Mouse (Mus musculus) heart, adult 2 months (tissue): ENCODE data around the gene A2ml1. TPM values are rescaled to one million over a fixed set of nuclear protein-coding genes. Genes with fewer than 3 reads are reported as not detected.
"Not testable (repeated sequence)": the region's sequence is repeated elsewhere in the genome, so short reads cannot be mapped to it uniquely, and the experiment has no call there.

ENCODE experiments used
- DNase-seq, 2 experiments: peaks; one replicate each; pipeline ENCODE4 v3.0.0; 2021
- H3K27ac ChIP-seq: fragments of 200-600 bp; 2 replicates; pipeline ENCODE4 v1.8.1; 2022
- H3K27me3 ChIP-seq: fragments of 200-500 bp; 2 replicates; pipeline ENCODE4 v1.6.1; 2012; ENCODE audit warnings: mild to moderate bottlenecking, low read length, inconsistent platforms, mixed read lengths; ENCODE audit not compliant: control insufficient read depth, insufficient read depth
- H3K36me3 ChIP-seq: fragments of 200-500 bp; 2 replicates; pipeline ENCODE4 v1.6.1; 2012; ENCODE audit warnings: low read length, inconsistent platforms; ENCODE audit not compliant: control insufficient read depth, insufficient read depth
- H3K4me1 ChIP-seq: fragments of 200-500 bp; 2 replicates; pipeline ENCODE4 v1.6.1; 2011; ENCODE audit warnings: low read length; ENCODE audit not compliant: control insufficient read depth, insufficient read depth
- H3K4me3 ChIP-seq: fragments of 200-600 bp; 2 replicates; pipeline ENCODE4 v1.8.1; 2022
- H3K79me2 ChIP-seq: fragments of 200-500 bp; replicated peaks from 2 replicates; pipeline ENCODE4 v1.6.1; 2012; ENCODE audit warnings: mild to moderate bottlenecking, inconsistent platforms, low read length, moderate library complexity, mixed read lengths; ENCODE audit not compliant: control insufficient read depth, insufficient read depth
- H3K9ac ChIP-seq: fragments of 200-500 bp; 2 replicates; pipeline ENCODE4 v1.6.1; 2012; ENCODE audit warnings: low read depth, mild to moderate bottlenecking, control low read depth, inconsistent platforms, low read length, mixed read lengths
- CTCF ChIP-seq: fragments of 200-600 bp; IDR thresholded peaks from 2 replicates; pipeline ENCODE4 v1.8.1; 2022; ENCODE audit warnings: antibody characterized with exemption, mild to moderate bottlenecking, moderate library complexity
- EP300 ChIP-seq: fragments of 200-500 bp; IDR thresholded peaks from 2 replicates; pipeline ENCODE4 v1.6.1; 2011; ENCODE audit warnings: low read depth, low read length, control low read depth; ENCODE audit not compliant: insufficient read depth
- POLR2A ChIP-seq: fragments of 200-500 bp; IDR thresholded peaks from 2 replicates; pipeline ENCODE4 v1.6.1; 2011; ENCODE audit warnings: mild to moderate bottlenecking, low read depth, low read length, control low read depth; ENCODE audit not compliant: insufficient read depth
- WGBS: fragments of 180-500 bp; shearing (Covaris S2); methylation state at CpG from one replicate; pipeline ENCODE4 v1.1.7; 2018; 5-methylcytosine and 5-hydroxymethylcytosine counted together
- intact Hi-C: fragments of 180-260 bp; cut with DNase I; formaldehyde crosslinking; loops from one replicate; pipeline ENCODE4 v1.15.1; 2025
- long read RNA-seq: library from polyadenylated mRNA; stranded (forward); transcript quantifications from one replicate; pipeline ENCODE4 v2.0.0, GENCODE M21; 2021
- polyA plus RNA-seq: library from polyadenylated mRNA; depleted of rRNA; stranded (reverse); fragments of >200 nt; gene quantifications from 2 replicates; pipeline ENCODE4 v1.2.3, GENCODE M21; 2012; rRNA removed
- total RNA-seq, 2 experiments: library from RNA; stranded (reverse); gene quantifications; 2 replicates each; pipeline ENCODE4 v1.2.3; 2021

A2ml1 gene
- total RNA-seq (not detected), polyA plus RNA-seq (1.6 TPM in 1 of 2 replicates, not detected in the other)
- long read RNA-seq, result 0 reads

- no peaks in the 10 kb centered on the region for H3K4me1 ChIP-seq
- H3K27me3 ChIP-seq, result no peaks in the 10 kb centered on the region
- H3K36me3 ChIP-seq, result no peaks in the 10 kb centered on the region
- no peaks in the 10 kb centered on the region for H3K79me2 ChIP-seq
- WGBS, result 55% methylated on average over 11 of the region's 11 CpGs
- no peak for DNase-seq
- TF ChIP-seq EP300, result no peak
- TF ChIP-seq POLR2A, result no peak
- TF ChIP-seq CTCF, result no peak
- no peak within 1 kb of the TSS for H3K4me3 ChIP-seq
- no peak within 1 kb of the TSS for H3K27ac ChIP-seq
- intact Hi-C loops, result no loop called here
- H3K9ac ChIP-seq, result no peak within 1 kb of the TSS
These were observed at the start of gene A2ml1 for GRCm38 (mm10) chr6:128581508-128581907. A2ml1 (minus strand) TSS chr6:128581608.

- WGBS, result 45% methylated on average over 13 of the region's 13 CpGs
- H3K36me3 ChIP-seq, H3K4me3 ChIP-seq, H3K4me1 ChIP-seq, H3K27ac ChIP-seq, H3K9ac ChIP-seq, H3K79me2 ChIP-seq, H3K27me3 ChIP-seq: not testable (repeated sequence)
- peak; percentile 47 to 49 for DNase-seq
- TF ChIP-seq CTCF, result peak; percentile 76
- intact Hi-C loops, result loop anchor here (2.0 kb wide), 1 partner anchor 25 kb away; no protein-coding TSS in a partner anchor
These were observed 48.6 kb upstream of the A2ml1 start for GRCm38 (mm10) chr6:128629771-128630739.

- H3K79me2 ChIP-seq, H3K27ac ChIP-seq, intact Hi-C loops, H3K4me3 ChIP-seq, H3K9ac ChIP-seq, H3K27me3 ChIP-seq, H3K4me1 ChIP-seq, DNase-seq, H3K36me3 ChIP-seq: not testable (repeated sequence)
- WGBS, result 93% methylated on average over 6 of the region's 6 CpGs
These were observed 43.8 kb upstream of the A2ml1 start for GRCm38 (mm10) chr6:128625246-128625645.

- 85% methylated on average over 4 of the region's 4 CpGs for WGBS
These were observed 43.0 kb upstream of the A2ml1 start for GRCm38 (mm10) chr6:128624425-128624824.

GRCm38 (mm10) chr6:128623433-128623832 lies 42.0 kb upstream of the A2ml1 start, which contains the start of gene Klrb1a:
Klrb1a (minus strand) TSS chr6:128623533.
- not testable (repeated sequence) for H3K27ac ChIP-seq

More at GRCm38 (mm10) chr6:128624425-128624824, 43.0 kb upstream of the A2ml1 start:
- Histone ChIP-seq H3K27ac (no peak overlapping the region), H3K4me3 (no peak overlapping the region), H3K4me1 (no peaks in the 10 kb centered on the region), H3K27me3 (no peaks in the 10 kb centered on the region), H3K9ac (no peak overlapping the region), H3K36me3 (no peaks in the 10 kb centered on the region), H3K79me2 (no peaks in the 10 kb centered on the region)
- TF ChIP-seq CTCF (no peak), EP300 (no peak), POLR2A (no peak)
- intact Hi-C loops, result no loop called here
- DNase-seq, result no peak

GRCm38 (mm10) chr6:128622733-128623132 lies 41.3 kb upstream of the A2ml1 start:
- Histone ChIP-seq H3K9ac (no peak overlapping the region), H3K27me3 (no peaks in the 10 kb centered on the region), H3K27ac (no peak overlapping the region), H3K4me1 (no peaks in the 10 kb centered on the region), H3K36me3 (no peaks in the 10 kb centered on the region), H3K79me2 (no peaks in the 10 kb centered on the region), H3K4me3 (no peak overlapping the region)
- no peak for TF ChIP-seq POLR2A
- no peak for TF ChIP-seq EP300
- no peak for TF ChIP-seq CTCF
- DNase-seq, result no peak
- 38% methylated on average over 2 of the region's 2 CpGs for WGBS
- intact Hi-C loops, result no loop called here

More at GRCm38 (mm10) chr6:128623433-128623832, 42.0 kb upstream of the A2ml1 start, which contains the start of gene Klrb1a:
- H3K79me2 ChIP-seq, DNase-seq, H3K4me1 ChIP-seq, H3K36me3 ChIP-seq, H3K27me3 ChIP-seq, intact Hi-C loops, H3K4me3 ChIP-seq, H3K9ac ChIP-seq: not testable (repeated sequence)
- 95% methylated on average over 5 of the region's 5 CpGs for WGBS
